Mouse (Mus musculus): ENCODE measurements at regions not wholly inside any gene's neighbourhood (a gene's known extent, or its start where the extent isn't known, plus 50 kb on each side); places are given as distances from the start of the nearest gene placed in this dataset.

- TF ChIP-seq POLR2A (IDR thresholded peaks at IDR 0.05; ENCODE audit: low read depth, low read length) (no peak), CTCF (IDR thresholded peaks at IDR 0.05; ENCODE audit: borderline replicate concordance, insufficient read depth, low read length) (no peak)
These were observed 126.7 kb downstream of the Gm826 start for GRCm38 (mm10) chr2:160207226-160207625.
